Mouse (Mus musculus) layer of hippocampus, postnatal 25 days (tissue): ENCODE data around the gene Gpsm3. TPM values are rescaled to one million over a fixed set of nuclear protein-coding genes. Genes with fewer than 3 reads are reported as not detected.
"Not testable (repeated sequence)": the region's sequence is repeated elsewhere in the genome, so short reads cannot be mapped to it uniquely, and the experiment has no call there.

ENCODE experiments used
- DNase-seq, 2 experiments: peaks; one replicate each; pipeline ENCODE4 v3.0.0; 2022; ENCODE audit warnings: mixed read lengths in 2 of 2, low spot score in 1 of 2; ENCODE audit errors: extremely low spot score in 1 of 2
- total RNA-seq, 2 experiments: library from RNA; stranded (reverse); gene quantifications; 2 replicates each; pipeline ENCODE4 v1.2.3; 2021

The Gpsm3 gene
- 1 to 10 TPM; 1.3 to 2.1 TPM for total RNA-seq

DNA sequence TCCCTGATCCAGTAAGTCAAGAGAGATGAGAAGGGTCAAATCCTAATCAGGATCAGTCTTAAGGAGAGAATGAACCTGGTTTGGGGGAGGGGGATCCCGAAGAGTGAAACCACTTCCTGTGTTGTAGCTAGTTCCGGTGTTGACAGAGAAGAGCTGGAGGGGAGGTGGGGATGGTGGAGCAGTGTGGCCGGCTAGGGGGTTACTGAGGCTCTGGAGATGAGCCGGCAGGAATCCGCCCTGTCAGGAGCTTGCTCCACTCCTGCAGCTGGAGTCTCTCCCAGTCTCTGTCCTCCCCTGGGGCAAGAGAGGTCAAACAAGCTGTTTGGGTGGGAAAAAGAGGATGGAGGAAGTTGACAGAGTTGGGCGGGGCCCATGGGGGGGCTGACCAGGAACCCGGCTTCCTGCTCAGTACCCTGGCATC lies at the start of gene Gpsm3:
TSS of gene Gpsm3 (plus strand) at position 126 of the 421 bp plus-strand sequence.
- no peak for DNase-seq

DNA sequence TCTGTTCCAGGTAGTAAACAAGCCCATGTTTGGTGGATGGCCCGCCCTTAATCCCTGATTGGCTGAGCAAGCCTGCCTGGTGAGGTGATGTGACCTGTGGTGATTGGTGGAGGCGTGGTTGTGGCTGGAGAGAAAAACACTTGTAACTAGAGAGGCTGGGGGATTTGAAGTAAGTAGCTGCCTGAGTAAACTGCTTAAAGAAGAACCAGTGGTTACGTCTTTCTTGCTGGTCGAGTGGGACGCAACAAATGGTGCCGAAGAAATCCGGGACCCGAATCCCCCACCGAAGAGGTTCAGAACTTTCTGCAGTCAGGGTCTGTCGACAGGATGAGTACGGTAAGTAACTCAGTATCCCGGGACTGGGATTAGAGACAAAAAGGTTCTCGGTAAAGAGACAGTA lies 46.0 kb upstream of the Gpsm3 start:
- not testable (repeated sequence) for DNase-seq

DNA sequence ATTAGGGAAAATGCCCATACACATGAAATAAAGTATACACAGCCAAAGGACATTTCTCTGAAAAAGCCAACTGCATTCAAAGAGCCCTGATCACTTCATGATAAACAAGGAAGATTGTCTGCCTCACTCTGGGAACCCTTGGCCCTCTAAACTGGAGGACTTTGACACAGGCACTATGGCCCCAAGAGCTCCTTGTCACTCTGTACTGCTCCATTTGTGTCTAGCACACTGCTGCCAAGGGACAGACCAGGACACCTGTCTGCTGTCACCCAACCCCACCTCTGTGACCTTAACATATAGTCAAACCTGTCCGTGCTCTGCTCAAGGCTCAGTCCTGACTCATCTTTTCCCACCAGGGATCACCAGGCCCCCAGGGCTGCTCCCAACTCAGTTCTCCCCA lies 42.8 kb upstream of the Gpsm3 start:
- DNase-seq = no peak

DNA sequence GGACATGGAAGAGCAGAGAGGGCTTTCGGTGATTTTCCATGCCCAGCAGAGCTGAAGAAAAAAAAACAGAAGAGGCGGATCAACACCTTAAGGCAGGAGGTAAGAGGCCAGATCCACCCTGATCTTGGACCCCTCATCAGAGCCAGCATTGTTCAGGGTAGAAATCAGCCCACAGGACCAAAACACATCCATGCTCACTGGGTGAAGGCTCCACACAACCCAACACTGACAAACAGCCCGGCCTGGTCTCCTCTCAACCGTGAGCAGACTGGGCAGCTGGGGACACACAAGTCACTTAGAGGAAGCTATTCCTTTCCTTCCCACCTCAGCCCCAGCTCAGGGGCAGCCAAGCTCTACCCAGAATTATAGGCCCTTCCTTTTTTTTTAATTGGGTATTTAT lies 42.0 kb upstream of the Gpsm3 start:
- no peak for DNase-seq

DNA sequence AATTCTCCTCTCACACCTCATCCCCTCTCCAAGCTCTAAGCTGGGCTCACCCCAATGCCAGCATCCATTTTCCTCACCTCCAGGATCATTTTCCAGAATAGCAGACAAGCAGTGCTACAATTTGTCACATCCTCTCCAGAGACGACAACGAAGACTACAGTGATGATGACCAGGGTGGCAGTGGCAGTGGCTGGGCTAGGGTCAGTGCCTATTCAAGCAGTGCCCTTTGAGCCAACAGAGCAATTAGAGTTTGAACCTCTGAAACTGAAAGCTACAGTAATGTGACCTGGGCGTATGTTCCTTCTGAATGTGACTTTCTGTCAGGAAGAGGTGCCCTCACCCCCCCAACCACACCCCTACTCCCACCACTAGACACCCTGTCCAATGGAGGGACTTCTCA lies 40.5 kb upstream of the Gpsm3 start:
- DNase-seq = no peak

DNA sequence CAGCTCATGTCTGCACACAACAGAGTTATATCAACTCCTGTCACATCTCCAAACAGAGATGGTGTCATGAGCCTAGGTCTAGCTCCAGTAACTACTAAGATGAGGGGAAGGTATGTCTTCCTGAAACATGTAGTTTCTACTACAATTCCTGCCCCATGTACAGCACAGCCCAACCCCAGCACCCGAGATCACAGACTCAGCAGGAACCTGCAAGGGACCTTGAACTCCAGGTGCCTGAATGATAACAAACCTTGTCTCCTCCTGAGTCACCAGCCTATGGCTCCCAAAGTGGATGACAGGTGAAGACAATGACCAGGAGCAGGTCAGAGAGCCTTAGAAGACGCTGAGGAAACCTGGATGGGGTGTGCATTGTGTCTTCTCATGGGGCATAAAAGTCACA lies 39.8 kb upstream of the Gpsm3 start:
- DNase-seq = no peak

DNA sequence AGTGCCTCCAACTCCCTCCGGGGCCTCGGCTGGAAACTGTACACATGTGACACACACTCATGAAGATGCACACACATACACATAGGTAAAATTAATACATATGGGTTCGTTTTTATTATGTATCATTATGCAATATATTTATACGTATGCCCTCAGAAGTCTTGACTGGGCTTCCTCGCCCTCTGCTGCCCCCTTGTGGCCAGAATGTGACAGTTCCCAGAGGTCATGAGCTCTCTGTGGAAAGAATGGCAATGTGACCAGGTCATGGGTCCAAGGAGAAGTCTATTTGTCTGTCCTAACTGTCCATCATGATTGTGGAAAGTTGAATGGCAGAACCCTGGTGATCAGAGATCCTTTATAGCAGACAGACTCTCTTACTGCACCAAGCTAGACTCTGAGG lies 34.1 kb upstream of the Gpsm3 start:
- peak; percentile 62 to 89 for DNase-seq

DNA sequence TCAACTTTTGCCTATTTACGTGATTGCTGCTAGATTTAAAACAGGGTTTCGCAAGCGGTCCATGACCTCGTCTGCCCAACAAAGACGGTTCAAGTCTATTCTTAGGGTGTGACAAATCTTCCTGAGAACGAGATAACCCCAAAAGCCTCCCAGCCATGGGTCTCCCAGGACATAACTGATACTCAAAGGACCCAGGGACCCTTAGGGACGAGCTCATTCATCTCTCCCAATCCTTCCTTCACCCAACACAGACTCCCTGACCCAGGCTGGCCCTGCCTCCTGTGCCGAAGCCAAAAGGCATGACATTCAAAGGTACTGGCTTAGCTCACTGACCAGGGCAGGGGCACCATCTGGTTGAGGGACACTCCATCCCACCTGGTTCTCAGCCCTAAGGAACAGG lies 33.2 kb upstream of the Gpsm3 start:
- no peak for DNase-seq

DNA sequence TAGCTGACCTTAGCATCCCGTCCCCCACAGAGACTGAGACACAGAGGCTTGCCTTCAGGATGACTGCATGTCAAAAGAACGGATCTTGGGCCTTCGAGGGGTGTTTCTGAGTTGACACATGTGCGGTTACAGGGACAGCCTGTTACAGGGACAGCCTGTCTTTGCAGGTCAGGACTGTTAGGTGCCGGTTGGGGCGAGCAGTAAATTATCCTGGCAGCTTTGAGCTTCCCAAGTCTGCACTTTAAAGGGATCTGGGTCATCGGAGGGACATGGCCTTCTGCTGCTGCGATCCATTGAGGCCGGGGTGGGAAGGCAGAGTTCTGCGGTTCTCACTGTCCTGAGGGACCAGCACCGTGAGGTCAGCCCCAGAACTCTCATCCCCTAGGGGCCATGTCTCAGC lies 32.2 kb upstream of the Gpsm3 start:
- no peak for DNase-seq

DNA sequence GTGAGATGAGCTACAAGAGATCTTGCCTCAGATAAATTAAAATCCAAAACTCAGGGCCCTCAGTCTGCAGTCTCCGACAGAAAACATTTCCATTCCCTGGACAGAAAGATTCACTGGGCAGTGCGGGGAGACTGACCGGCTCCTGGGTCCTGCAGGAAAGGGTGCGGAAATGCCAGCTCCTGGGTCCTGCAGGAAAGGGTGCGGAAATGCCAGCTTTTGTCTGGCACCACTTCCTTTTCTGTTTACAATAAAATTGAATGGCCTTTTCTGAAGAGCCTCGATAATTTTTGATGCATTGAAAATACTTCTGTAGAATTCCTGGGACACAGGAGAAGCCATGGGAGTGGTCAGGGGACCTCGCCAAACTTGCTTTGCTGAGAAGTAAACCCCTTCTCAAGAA lies 30.5 kb upstream of the Gpsm3 start:
- DNase-seq = no peak

DNA sequence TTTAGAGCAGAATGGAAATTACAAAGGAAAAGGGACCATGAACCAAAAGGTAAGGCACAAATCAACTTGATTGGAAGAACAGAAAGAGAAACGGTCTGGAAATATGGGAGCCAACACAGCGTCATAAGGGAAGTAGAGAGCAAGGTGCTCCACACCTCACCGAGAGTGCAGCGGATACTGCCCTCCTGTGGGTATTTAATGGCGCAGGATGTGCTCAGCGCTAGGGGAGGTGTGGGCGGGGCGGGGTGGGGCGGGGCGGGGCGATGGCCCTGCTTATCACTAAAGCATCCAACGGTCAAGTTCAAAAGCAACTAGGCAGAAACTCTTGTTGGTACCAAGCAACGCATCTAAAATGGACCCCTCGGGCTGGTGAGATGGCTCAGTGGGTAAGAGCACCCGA lies 29.7 kb upstream of the Gpsm3 start:
- no peak for DNase-seq

DNA sequence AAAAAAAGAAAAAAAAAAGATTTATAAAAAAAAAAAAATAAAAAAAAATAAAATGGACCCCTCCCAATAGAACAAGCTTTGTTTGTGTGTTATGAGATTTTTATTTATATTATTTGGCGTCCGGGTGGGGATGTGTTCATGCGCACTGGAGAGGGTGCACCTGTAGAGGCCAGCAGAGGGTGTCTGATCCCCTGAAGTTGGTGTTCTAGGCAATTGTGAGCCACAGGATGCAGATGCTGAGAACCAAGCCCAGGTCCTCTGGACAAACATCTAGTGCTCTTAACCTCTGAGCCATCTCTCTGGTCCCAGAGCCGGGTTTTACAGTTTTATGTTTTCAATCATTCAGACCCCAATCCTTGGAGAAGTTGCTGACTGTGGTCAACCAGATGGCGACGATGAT lies 29.2 kb upstream of the Gpsm3 start:
- DNase-seq = no peak

DNA sequence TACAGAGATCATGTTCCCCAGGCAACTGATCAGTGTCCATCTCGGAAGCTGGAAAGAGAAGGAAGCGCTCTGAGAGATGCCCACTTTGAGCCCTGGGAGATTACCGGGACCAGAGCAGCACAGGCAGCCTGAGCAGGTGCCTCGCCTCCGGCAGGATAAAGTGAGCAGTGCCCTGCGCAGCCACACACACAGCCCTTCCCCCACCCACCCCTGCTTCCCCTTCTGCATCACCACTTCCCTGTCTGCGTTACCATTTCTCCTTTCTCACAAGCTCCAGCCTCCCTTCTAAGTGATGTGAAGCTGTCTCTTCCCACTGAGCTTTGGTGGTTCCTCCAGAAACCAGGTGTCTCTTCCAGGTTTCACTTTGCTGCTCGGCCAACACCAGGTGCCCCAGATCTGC lies 28.4 kb upstream of the Gpsm3 start:
- DNase-seq = no peak

DNA sequence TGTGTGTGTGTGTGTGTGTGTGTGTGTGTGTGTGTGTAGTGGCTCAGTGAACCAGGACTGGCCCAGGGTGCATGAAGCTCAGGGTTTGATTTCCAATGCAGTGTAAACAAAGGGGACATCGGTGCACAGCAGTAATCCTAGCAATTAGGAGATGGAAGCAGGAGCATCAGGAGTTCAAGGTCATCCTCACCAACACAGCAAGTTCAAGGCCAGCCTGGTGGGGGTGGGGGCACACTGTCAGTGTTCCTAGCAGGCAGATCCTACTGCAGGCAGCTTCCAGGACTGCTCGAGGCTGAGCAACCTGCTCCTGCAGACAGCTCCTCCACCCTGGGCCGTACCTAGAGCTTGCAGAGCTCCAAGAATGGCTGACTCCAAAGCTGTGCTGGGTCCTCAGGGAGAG lies 27.0 kb upstream of the Gpsm3 start:
- no peak for DNase-seq

DNA sequence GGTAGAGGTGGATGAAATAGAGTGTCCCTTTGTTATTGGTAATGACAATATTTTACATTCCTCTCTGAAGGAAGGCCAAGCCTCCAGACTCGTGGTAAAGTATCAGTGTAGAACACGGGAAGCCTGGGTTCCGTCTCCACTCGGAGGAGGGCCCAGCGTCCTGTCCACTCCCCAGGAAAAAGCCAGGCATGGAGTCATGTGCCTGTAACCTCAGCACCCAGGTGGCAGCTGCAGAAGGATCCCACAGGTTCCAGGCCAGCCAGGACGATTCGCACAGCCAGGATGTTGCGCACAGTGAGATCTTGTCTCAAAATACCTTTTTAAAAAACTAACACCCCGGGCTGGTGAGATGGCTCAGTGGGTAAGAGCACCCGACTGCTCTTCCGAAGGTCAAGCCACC lies 26.3 kb upstream of the Gpsm3 start:
- no peak for DNase-seq

DNA sequence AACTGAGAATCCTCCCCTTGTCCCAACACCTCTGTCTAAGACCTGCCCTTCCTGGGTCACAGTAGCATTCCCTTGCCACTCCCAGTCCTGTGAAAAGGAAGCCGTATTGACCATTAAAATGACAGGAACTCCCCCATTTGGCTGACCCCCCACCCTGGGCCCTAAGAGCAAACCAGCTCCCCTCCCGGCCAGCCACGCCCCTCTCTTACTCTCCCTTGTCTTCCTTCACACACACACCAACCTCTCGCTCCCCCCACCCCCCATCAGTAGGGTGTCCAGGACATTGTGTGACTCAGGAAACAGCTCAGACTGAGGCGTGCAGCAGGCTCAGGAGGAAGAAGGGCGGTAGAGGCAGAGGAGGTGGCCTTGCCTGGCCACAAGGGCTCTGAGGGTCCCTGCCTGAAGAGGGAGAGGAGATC lies 25.6 kb upstream of the Gpsm3 start, which contains the start of gene Notch4:
TSS of gene Notch4 (plus strand) at position 266 of the 419 bp plus-strand sequence.
- no peak for DNase-seq

DNA sequence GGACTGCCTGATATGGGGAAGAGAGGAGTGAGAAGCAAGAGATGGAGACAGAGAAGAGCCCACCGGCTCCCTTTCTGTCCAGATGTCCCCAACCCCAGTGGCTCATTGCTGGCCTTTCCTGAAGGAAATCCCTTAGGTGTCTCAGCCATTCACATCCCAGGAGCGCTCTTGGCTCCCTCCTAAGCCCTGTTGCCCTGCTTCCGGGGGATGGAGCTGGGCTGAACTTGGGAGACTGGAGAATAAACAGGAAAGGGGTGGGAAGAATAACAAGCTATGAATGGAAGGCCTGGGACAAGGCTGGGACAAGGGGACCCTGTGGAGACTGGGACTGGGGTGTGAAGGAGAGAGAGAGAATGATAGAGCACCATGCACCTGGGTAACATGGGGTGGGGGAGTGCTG lies 24.8 kb upstream of the Gpsm3 start:
- no peak for DNase-seq

DNA sequence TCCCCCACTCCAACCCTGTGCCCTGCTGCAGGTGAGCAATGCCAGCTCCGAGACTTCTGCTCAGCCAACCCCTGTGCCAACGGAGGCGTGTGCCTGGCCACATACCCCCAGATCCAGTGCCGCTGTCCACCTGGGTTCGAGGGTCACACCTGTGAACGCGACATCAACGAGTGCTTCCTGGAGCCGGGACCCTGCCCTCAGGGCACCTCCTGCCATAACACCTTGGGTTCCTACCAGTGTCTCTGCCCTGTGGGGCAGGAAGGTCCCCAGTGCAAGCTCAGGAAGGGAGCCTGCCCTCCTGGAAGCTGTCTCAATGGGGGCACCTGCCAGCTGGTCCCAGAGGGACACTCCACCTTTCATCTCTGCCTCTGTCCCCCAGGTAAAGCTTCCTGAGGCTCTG lies 22.3 kb upstream of the Gpsm3 start:
- DNase-seq = no peak

DNA sequence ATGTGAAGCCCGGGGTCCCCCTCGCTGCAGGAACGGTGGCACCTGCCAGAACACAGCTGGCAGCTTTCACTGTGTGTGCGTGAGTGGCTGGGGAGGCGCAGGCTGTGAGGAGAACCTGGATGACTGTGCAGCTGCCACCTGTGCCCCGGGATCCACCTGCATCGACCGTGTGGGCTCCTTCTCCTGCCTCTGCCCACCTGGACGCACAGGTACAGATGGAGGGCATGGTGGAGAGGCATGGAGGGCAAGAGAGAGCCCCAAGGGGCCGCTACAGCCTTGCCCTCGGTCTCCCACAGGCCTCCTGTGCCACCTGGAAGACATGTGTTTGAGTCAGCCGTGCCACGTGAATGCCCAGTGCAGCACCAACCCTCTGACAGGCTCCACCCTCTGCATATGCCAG lies 21.2 kb upstream of the Gpsm3 start:
- DNase-seq = no peak

DNA sequence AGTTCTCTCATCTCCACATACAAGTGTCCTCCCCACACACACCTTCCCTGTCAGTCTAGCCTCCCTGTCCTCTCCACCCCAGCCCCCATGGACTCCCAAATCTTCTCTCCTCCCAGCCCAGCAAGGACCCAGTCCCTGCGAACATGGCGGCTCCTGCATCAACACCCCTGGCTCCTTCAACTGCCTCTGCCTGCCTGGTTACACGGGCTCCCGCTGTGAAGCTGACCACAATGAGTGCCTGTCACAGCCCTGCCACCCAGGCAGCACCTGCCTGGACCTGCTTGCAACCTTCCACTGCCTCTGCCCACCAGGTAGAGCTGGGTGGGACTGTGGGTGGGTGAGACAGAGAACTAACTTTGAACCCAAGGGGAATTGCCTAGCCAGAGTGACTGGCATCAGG lies 19.7 kb upstream of the Gpsm3 start:
- no peak for DNase-seq

DNA sequence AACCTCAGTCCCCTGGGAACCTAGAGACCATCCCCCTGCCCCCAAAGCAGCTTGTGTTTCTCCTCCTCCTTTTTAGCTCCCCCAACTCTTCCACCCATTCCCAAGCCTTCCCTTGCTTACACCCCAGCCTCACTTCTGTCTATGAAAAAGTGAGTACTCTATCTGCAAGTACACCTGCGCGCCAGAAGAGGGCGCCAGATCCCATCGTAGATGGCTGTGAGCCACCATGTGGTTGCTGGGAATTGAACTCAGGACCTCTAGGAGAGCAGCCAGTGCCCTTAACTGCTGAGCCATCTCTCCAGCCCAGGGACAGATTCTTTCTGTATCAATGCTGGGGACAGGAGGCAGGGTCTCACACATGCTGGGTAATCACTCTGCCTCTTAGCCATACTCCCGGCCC lies 17.7 kb upstream of the Gpsm3 start:
- DNase-seq = no peak

DNA sequence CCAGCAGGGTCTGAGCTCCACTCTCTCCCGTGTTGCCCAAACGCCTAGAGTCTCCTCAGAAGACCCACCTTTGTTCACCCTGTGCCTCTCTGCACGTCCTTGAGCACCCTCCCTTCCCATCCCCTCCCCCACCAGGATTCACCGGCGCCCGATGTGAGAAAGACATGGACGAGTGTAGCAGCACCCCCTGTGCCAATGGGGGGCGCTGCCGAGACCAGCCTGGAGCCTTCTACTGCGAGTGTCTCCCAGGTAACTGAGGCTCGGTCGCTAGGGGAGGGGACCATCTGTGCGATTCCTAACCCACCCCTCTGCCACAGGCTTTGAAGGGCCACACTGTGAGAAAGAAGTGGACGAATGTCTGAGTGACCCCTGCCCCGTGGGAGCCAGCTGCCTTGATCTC lies 17.2 kb upstream of the Gpsm3 start:
- no peak for DNase-seq

DNA sequence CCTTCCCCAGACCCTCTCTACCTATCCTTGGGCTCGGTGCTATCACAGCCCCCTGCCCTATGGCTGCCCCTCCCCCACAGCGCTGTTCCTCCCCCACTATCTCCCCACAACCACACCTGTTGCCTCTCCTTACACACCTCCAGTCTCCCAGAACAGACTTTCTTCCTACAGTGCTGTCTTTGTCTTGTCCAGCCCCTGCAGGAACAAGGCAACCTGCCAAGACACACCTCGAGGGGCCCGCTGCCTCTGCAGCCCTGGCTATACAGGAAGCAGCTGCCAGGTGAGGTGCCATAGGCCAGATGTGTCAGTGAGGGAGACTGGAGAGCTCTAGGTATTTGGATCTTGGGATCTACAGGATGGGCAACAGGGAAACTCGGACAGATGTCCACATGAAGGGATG lies 13.0 kb upstream of the Gpsm3 start:
- DNase-seq = no peak

DNA sequence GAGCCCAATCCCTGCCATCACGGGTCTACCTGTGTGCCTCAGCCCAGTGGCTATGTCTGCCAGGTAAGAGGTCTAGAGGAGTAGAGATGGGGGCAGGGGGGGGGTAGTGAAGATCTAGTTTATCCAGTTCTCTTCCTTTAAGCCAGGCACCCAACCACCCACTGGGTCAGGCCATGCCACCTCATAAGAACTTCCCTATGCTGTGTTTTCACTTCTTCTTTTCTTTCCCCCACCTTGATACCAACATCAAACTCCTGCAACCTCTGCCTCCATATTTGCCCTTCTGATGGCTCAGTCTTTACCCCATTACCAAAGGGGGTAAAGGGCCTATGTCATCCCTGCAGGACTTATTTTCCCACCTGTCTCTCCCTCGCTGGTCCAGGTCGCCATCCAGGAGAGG lies 11.5 kb upstream of the Gpsm3 start:
- no peak for DNase-seq
